Mouse (Mus musculus): ENCODE data around the gene Ldlrad3.

Gene Ldlrad3

DNA sequence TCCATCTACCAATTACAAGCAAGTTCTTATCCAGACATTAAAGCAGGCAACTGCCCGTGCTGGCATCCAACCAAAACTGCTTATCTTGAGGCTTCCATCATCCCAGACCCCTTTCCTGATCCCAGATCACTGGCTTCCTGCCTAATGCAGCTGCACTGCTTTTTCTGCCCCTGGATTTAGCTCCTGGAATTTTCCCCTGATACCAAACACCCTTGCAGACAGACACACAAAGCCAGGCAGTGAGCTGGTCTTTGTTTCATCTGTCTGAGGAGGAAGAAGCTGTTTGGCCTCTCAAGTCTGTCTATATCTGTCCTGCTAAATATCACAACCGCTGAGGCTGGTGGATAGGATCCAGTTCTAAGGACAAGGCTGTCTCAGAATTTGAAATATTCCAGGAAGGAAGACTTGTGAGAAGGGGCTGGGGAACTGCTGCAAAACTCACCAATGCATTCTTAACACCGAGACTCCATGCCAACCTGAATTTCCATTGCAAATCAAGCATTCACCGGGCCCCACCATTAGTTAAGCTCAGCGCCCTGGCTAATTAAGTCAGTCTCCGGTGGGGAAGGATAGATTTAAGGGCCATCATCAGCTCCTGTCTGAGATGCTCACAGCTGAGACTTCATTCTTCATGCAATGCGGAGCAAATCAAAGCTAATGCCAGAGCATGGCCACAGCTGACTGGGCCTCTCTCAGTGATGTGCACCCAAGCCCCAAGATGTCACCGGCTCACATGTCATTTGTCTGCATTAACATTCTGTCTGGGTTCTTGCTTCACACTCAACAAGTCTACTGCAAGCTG lies 183.0 kb downstream of the Ldlrad3 start:
- no peak for DNase-seq (ENCODE audit: low spot score)

DNA sequence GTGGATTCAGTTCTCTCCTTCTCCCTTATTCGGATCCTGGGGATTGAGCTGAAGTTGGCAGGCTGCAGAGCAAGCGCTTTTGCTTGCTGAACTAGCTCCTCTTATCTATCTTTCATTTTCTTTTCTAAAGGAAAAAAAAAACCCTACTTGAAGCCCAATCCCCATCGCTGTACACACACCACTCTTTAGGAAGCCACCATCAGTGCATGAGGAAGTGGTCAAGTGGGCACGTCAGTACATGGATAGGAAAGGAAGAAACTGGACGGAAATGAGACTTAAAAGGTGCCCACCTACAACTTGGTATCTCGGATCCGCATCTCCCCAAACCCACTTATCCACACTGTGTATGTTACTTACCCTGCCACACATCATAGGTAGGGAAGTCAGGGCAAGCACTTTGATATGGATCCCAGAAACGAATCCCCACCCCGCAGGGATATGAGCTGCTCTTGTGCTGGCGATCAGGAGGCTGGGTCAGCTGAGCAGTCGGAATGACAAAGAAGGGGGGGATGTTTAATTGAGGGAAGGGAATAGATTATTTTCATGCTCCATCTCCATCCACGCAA lies 183.7 kb downstream of the Ldlrad3 start:
- DNase-seq (ENCODE audit: low spot score) = no peak

DNA sequence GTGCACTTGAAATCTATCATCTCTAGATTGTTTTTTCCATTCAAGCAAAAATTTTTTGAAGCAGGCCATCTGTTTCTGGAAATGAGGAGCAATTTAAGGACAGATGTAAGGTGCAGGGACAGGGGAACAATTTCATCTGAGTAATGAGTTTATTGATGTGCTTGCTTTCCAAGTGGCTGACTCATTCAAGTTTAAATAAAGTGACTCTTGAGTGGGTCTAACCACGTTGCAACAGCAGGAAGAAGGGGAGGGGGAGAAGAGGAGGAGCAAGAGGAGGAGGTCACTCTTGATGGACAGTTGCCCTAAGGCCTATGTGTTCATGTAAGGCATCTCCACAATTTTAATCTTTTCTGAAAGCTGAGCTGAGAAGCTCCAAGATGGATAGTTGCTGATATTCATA lies 184.5 kb downstream of the Ldlrad3 start:
- no peak for DNase-seq (ENCODE audit: low spot score)

DNA sequence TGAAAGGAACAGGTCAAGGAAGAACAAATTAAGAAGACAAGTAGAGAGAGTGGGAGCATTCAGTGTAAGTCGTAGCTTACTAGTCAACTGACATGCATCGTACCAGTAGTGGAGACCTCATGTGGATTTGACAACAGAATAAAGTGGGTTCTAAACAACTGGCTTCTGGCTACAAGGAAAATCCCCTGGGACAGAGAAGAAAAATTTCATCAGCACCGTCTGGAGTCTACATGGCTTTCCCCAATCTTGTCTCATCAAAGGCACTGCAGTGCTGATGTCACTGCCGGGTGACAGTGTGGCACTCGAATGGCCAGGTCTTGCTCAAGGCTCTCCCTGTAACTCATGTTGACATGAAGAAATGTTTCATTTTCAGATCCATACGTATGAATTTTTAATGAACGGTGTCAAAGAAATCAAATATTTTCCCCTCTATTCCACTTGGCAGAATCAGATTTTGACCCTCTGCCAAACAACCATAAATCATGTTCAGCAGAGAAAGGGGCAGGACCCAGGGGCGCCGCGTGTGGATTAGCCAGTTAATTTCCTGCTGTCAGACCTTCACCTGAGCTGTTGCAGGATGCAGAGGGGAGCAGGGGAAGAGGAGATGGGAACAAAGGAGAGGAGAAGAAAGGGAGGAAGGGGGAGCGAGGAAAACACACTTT lies 187.1 kb downstream of the Ldlrad3 start:
- DNase-seq (ENCODE audit: low spot score) = no peak

DNA sequence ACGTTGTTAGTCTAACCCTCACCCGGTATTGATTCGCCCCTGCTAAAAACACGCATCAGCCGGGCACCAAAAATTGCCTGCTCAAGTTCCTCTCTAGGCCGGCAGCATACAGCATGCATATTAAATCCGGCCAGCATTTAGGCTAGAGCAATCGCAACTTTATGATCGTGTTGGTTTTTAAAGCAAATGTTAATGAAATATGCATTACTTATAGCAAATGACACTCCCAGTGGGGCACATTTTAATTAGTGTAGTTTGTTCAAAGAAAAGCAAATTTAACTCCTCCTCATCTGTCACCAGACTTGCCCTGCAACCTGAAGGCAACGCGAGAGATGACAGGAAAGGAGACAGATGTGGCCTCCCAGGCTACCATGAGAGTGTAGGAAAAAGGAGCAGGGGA lies 189.2 kb downstream of the Ldlrad3 start:
- DNase-seq (ENCODE audit: low spot score) = no peak

DNA sequence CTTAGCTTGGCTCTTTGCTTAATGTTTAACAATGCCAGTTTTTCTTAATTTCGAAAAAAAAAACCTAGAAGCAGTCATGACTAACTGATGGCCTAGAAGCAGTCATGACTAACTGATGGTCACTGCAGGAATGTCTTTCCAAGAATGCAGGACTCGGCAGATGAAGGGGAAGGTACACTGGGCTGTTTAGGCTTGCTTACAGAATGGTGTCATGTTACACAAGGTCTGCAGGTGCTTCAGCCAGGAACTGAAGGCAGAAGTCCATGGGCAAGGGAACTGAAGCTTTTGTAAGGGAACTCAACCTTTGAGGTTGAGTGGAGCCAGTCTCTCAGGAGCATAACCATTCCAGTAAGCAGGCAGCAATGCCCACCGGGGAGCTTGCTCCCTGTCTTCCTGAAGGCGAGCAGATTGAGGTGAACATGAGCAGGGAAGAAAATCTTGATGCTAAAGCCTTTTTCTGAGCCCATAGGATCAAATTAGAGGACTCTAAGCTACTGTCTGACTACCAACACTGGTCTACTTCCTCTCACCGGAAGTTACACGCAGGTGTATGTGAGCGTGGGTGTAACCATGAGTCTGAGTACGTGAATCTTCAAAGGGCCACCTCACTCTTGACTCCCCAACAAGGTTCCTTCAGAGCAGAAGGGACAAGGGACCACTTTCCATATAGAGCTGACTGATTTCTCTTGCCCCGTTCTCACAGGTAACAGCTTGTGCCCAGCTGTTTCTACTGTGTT lies 193.4 kb downstream of the Ldlrad3 start:
- no peak for DNase-seq (ENCODE audit: low spot score)

DNA sequence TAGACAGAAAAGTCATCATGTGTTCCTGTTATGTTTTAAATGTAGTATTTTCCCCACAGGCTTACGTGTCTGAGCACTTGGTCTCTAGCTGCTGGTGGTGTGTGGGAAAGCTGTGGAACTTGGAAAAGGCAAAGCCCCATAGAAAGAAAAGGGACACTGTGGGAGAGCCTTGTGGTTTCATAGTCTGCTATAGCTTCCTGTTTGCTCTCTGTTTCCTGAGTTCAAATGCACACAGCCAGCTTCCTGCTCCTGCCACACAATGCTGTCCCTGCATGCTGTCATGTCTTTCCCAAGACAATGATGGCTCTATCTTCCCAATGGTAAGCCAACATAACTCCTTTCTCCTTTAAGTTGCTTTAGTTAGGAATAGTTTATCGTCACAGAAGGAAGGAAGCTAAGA lies 194.5 kb downstream of the Ldlrad3 start:
- no peak for DNase-seq (ENCODE audit: low spot score)

DNA sequence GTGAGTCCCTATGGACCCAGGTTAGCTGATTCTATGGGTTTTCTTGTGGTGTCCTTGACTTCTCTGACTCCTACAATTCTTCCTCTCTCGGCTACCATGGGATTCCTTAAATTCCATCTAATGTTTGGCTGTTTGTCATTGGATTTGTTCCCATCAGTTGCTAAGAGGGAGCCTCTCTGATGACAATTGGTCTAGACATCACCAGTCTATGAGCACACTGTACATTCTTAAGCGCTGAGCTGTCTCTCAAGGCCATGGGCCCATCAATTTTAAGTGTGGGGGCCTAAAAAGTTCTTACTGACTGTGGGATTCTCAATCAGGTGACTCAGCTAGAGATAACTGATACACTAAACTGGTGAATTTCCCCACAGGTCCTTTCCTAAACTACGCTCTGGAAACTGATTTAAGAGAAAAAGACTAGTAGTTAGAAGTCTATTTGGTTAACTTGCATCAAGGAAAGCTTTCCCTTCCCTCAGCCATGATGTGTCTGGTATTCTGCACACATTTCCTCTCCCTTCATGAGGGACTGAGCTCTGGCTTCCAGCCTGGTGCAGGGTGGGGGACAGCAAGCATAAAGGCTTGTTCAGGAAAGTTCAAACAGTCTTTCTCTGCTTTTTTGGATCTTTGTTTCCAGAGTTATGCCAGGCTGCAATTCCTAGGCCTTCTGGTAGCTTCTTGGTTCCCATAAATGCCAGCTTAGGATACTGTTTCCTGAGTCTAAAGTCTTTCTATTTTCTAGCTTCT lies 199.7 kb downstream of the Ldlrad3 start:
- no peak for DNase-seq (ENCODE audit: low spot score)

DNA sequence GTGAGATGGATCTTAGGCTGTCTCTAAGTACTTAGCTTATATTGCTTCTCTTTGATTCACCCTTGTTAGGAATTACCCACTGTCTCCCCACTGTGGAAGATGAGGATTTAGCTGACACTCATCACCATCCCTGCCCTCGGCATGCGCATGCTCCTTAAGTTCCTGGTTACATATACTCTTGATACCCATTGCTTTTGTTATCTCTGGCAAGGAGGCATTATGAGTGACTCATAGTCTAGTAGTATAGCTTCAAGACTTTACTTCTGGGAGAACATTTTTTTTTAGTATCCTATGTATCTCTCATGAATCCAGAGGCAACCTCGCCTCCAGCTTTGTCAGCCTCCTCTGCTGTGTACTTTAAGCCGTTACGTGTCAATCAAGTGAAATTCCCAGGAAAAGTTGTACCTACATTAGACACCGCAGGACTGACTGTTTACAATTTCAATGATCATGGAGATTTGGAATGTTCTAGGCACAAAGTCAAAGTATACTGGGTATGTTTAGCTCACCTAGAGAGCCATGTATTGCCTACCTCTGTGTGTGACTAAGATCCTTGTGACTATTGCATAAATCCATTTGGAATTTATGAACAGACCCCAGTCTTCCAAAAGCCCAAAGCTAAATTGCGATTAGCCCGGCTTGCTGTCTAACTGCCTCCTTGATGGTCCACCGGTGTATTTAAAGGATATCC lies 202.2 kb downstream of the Ldlrad3 start:
- DNase-seq (ENCODE audit: low spot score) = no peak

DNA sequence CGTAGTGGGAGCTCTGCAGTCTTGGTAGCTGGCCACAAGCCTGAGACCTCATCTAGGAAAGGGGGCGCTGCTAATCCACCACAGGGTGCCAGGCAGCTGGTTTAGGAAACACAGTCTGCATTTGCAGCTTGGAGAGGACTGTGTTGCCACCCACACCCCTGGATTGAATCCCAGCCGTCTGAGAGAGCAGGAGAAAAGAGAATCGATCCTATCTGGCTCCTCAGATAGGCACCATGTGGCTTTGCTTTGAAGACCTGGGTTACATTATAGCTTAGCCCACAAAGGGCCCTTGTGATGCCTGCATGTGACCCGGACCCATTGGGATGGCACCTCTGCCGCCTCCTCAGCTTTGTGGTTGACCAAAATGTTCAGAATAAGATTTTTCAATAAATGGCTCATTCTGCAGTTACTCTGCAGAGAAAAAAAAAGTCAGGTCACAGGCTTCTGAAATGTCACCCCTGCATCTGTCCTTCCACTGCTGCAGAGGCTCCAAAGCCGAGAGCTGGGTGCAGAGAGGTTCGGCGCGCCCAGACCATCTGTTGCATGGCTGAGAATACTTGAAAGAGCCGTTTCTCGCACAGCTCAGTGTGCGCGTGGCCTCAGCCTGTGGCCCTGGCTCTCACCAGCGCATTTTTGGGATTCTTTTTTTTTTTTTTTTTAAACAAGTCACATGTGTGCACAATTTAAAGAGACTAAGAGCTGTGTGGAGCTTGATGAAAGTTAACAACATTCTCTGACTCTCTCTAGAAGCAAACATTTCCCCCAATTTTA lies 202.9 kb downstream of the Ldlrad3 start:
- DNase-seq (ENCODE audit: low spot score) = no peak

DNA sequence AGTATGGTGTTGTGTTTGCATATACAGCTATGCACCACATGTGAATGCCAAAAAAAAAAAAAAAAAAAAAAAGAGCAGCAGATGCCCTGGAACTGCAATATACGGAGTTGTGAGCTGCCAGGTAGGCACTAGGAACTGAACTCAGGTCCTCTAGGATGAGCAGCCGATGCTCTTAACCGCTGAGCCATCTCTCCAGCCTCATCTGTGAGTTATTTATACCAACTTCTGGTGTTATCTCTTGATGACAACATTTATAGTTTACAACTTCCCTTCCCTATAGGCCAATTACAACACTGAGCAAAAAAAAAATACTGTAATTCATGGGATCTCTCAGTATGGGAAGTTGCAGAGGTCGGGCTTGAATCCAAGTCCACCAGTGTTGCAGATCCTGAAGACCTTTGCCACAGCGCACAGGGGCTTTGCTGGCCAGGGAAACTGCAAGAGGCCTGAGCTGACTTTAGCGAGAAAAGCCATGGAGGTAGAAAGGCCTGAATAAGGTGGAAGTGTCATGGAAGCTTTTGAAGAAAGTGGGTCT lies 204.2 kb downstream of the Ldlrad3 start:
- no peak for DNase-seq (ENCODE audit: low spot score)

DNA sequence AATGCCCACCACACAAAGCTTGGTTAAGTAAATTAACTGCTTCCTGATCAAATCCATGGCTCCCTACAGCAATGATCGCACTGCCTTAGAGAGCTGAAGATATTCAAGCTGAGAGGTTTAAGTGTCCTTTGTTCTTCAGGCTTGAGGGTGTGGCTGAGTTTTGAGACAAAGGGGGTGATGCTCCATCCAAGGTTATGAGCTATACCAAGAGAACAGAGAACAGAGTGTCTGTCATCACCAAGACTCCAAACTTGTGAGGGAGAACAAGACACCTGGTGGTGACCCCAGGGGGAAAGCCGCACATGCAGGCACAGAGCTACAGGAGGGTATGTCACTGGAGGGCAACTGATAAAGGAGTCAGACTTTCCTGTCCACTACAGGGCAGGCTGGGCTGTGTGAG lies 205.0 kb downstream of the Ldlrad3 start:
- no peak for DNase-seq (ENCODE audit: low spot score)

DNA sequence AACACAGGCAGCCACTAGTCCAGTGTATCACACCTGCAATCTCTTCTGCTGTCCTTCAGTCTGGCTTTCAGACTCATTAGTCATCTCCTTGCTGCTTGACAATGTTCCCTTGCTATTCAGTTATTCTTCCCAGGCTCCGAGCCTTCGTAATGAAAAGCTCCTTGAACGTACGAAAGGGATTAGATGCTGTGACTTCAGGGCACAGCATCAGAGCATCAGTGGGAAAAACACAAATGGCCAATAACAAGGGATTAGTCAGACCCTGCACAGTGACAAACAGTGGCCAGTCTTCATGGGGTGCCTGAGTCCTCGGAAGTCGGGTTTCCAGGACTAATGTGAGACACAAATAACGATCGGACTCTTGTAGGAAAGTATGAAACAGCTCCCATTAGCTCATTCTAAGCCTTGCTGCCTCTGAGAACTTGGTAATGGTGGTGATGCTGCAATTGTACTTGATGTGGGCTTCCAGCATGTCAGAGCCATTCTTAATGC lies 205.7 kb downstream of the Ldlrad3 start:
- no peak for DNase-seq (ENCODE audit: low spot score)

DNA sequence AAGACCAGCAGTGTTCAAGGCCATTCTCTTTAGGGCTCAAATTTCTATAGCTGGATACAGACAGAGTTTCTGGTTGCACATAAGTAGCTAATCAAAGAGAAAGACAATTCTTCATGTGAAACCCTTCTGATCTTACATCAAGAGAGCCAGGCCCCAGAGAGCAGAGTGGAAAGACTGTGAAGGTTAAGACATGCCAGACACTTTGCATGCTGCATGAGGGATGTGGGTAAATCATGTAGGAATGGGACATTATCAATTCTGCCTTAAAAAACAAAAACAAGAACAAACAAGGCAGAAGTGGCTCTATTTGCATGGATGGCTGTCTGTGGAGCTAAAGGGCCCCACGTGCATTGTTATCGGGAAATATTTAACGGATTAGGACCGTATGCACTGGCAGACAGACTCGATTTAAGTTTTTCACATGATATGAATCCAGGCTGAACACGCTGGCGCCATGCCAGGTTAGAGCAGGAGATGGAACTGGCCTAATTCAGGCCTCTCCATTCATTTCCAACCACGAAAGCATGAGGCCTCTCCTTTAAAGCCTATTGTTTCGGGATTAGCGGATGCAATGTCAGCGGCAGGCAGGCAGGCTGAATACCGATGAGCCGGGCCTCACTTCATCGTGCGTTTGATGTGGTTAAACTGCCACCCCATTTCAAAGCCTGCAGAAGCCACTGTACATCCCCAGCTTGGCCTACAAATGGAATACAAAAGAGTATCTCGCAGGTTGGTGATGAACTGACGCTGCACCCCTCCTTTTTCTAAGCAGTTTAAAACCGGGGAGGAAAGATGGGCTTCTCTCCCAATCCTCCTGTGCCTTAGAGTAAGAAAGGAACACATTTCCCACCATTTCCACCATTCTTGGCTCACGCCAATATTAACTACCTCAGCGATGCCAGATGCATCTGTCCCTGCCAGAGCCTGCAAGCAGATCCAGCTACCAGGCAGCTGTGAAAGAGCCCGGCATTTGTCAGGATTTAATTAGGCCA lies 207.4 kb downstream of the Ldlrad3 start:
- no peak for DNase-seq (ENCODE audit: low spot score)

DNA sequence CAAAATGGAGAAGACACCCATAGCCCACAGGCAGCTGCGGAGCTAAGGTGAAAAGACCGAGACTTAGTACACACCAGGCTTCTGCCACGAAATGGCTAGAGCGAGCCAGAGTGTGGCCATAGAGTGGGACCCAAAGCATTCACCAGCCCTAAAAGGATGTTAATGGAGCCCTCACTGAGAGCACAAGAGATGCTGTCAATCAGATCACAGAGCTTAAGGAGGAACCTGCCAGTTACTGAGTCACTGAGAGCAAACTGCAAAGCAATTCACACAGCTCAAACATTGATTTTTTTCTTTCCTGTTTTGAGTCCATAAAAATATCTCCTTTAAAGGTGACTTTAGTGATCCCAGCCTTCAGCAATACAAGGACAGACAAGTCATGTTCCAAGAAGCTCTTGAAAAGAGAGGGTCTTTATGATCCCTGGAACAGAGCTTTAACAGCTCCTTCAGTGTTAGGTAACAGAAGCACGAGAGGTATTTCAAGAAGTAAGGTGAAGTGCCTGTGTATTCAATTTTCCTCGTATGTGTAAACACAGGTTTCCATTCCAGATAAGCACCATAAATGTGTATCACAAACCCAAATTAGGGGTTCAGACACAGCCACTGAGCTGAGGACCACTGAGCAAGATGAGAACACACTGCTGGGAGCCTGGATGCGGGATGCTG lies 209.7 kb downstream of the Ldlrad3 start:
- DNase-seq (ENCODE audit: low spot score) = no peak

DNA sequence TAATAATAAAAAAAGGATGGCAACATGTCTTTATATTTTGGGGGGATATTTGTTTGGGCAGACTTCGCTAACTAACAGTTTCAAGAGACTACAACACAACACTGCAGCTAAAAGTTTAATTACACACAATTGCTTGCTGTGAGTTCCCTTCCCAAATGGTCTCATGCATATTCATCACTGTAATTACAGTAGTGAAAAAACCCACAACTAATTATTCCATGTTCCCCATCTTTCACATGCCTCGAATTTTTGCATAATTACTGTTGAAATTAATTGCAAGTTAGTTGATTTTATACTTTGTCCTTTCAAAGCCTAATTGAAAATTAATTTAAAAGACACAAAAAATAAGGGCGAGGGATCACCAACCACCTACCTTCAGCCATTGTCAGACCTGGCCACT lies 212.4 kb downstream of the Ldlrad3 start:
- DNase-seq (ENCODE audit: low spot score) = no peak

DNA sequence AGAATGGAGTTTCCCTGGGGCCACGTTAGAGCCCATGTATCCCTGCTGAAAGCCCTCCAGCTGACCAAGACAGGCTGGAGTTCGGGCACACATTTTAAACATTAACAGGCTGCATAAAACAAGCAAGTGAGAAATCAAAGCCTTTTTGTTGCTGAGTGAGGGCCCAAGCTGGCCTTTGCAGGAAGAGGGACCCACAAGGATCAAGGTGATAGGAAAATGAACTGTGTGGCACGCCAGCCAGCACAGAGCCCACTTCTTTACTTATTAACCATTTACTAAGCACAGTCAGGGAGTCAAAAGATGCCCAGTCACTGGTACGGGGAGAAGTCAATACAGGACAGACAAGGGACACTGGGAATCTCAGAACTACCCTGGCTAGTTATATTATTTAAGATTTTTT lies 218.6 kb downstream of the Ldlrad3 start:
- no peak for DNase-seq (ENCODE audit: low spot score)

DNA sequence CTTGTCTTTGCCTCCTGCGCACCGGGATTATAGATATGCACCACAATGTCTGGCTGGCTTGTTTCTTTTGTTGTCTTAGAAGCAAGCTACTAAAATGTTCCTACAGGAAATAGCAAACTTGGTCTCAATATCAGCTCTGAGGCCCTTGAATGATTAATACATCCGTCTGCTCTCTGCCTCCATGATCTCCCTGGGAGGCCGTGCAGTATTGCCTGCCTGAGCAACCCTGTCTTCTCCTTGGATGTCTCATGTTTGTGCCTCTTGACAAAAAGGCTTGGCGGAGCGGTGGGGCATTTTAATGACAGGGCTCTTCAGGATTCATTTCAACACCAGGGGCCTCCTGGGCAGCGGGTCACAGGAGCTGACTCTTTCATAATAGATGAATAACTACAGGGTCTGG lies 219.0 kb downstream of the Ldlrad3 start:
- DNase-seq (ENCODE audit: low spot score) = no peak

All from ovary, postnatal 10 days (tissue).